Mouse (Mus musculus) G1E (cell line): ENCODE data around the gene Spata2.

ENCODE experiments used
- CTCF ChIP-seq: IDR thresholded peaks from 2 replicates; pipeline ENCODE4 v1.5.1; 2012; ENCODE audit warnings: low read depth, low read length, inconsistent platforms, mixed read lengths
- GATA1 ChIP-seq: IDR thresholded peaks from 2 replicates; pipeline ENCODE4 v1.6.1; 2012; ENCODE audit warnings: borderline replicate concordance, low read length, inconsistent platforms, mixed read lengths
- GATA2 ChIP-seq: IDR thresholded peaks from 2 replicates; pipeline ENCODE4 v1.6.1; 2012; ENCODE audit warnings: low read depth, low read length, inconsistent platforms, borderline replicate concordance
- POLR2AphosphoS5 ChIP-seq: IDR thresholded peaks from 2 replicates; pipeline ENCODE4 v1.6.1; 2012; ENCODE audit warnings: low read depth, low read length, inconsistent platforms; ENCODE audit not compliant: insufficient replicate concordance
- TAL1 ChIP-seq: conservative IDR thresholded peaks from 2 replicates; pipeline ENCODE4 v1.6.1; 2012; ENCODE audit warnings: low read depth, low read length, inconsistent platforms, mixed read lengths

DNA sequence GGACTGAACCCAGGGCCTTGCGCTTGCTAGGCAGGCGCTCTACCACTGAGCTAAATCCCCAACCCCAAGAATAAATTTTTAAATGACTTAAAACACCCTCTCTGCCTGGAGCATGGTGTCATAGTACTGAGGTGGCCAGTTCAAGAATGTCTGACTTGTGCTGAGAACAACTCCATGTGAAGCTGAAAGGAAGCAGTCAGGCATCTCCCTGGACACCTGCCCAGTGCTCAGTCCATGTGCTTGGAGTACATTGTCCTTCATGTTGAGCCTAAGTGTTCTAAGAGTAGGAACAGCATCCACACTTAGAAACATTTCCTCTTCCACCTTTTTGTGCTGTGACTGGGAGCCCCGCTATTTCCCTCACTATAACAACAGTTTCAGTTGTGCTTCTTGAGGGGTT is 53.3 kb downstream of the Spata2 start:
- TF ChIP-seq CTCF, result no peak
- TF ChIP-seq TAL1, result no peak
- TF ChIP-seq GATA2, result no peak
- no peak for TF ChIP-seq GATA1
- no peak for TF ChIP-seq POLR2AphosphoS5
